Mouse (Mus musculus) cerebellum, adult 2 months (tissue): Measurements from ENCODE around the gene Emp1. TPM values are rescaled to one million over a fixed set of nuclear protein-coding genes. Genes with fewer than 3 reads are reported as not detected.

Experiments
- DNase-seq, 2 experiments: peaks; one replicate each; pipeline ENCODE4 v3.0.0; 2021
- H3K27ac ChIP-seq: fragments of 200-500 bp; 2 replicates; pipeline ENCODE4 v1.5.1; 2012; ENCODE audit warnings: low read length, control low read depth, inconsistent platforms; ENCODE audit not compliant: insufficient read depth
- H3K27me3 ChIP-seq: fragments of 200-500 bp; 2 replicates; pipeline ENCODE4 v1.6.1; 2012; ENCODE audit warnings: inconsistent platforms, mild to moderate bottlenecking, low read length, moderate library complexity; ENCODE audit not compliant: control insufficient read depth, insufficient read depth
- H3K4me1 ChIP-seq: fragments of 200-500 bp; 2 replicates; pipeline ENCODE4 v1.6.1; 2011; ENCODE audit warnings: low read length; ENCODE audit not compliant: control insufficient read depth, insufficient read depth
- H3K4me3 ChIP-seq: fragments of 200-500 bp; replicated peaks from 2 replicates; pipeline ENCODE3; 2011; ENCODE audit warnings: mild to moderate bottlenecking, low read depth, low read length, control low read depth; ENCODE audit not compliant: insufficient read depth
- CTCF ChIP-seq: fragments of 200-500 bp; IDR thresholded peaks from 2 replicates; pipeline ENCODE4 v1.5.1; 2011; ENCODE audit warnings: low read depth, mild to moderate bottlenecking, control low read depth, low read length, moderate library complexity, borderline replicate concordance; ENCODE audit not compliant: insufficient read depth
- POLR2A ChIP-seq: fragments of 200-500 bp; IDR thresholded peaks from 2 replicates; pipeline ENCODE4 v1.6.1; 2011; ENCODE audit warnings: low read length, control low read depth, borderline replicate concordance; ENCODE audit not compliant: insufficient read depth
- WGBS: fragments of 180-500 bp; shearing (Covaris S2); methylation state at CpG from one replicate; pipeline ENCODE4 v1.1.7; 2018; 5-methylcytosine and 5-hydroxymethylcytosine counted together
- polyA plus RNA-seq: library from polyadenylated mRNA; depleted of rRNA; stranded (reverse); fragments of >200 nt; gene quantifications from 2 replicates; pipeline ENCODE4 v1.2.3, GENCODE M21; 2012

The Emp1 gene
- polyA plus RNA-seq, 1 experiment: 1.5 TPM

- peaks cover 3% of the 10 kb centered on the region; the same call in 1 of the 2 replicates for H3K4me1 ChIP-seq
- DNase-seq: no peak
- TF ChIP-seq CTCF (no peak), POLR2A (no peak)
- WGBS: 94% methylated on average over 7 of the region's 7 CpGs
- H3K4me3 ChIP-seq: no peak overlapping the region
- H3K27me3 ChIP-seq: no peaks in the 10 kb centered on the region
- H3K27ac ChIP-seq: no peak overlapping the region
Observed at GRCm38 (mm10) chr6:135326847-135327246, 35.5 kb upstream of the Emp1 start.

DNA sequence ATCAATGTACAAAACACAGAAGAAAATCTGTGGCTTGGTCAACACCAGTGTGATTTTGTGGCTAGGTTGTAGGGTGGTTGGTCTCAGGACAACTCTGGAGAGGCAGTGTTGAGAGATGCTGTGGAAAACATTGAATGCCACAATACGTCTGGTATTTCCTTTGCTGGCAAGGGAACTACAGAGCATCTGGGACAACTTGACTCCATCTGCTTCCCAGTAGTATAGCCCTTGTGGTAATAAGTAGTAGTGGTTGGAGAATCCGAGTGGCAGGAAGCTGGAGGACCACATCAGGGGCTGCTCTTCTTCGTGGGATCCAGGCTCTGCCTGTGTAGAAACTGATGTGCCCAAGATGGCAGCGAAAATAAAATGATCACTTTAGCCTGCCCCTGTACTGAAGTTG, 30.4 kb upstream of the Emp1 start:
- Histone ChIP-seq H3K27ac (no peak overlapping the region), H3K27me3 (no peaks in the 10 kb centered on the region; the same call in 1 of the 2 replicates), H3K4me1 (no peaks in the 10 kb centered on the region), H3K4me3 (no peak overlapping the region)
- 52% methylated on average over 4 of the region's 4 CpGs for WGBS
- no peak for DNase-seq
- TF ChIP-seq POLR2A: no peak
- TF ChIP-seq CTCF: no peak

DNA sequence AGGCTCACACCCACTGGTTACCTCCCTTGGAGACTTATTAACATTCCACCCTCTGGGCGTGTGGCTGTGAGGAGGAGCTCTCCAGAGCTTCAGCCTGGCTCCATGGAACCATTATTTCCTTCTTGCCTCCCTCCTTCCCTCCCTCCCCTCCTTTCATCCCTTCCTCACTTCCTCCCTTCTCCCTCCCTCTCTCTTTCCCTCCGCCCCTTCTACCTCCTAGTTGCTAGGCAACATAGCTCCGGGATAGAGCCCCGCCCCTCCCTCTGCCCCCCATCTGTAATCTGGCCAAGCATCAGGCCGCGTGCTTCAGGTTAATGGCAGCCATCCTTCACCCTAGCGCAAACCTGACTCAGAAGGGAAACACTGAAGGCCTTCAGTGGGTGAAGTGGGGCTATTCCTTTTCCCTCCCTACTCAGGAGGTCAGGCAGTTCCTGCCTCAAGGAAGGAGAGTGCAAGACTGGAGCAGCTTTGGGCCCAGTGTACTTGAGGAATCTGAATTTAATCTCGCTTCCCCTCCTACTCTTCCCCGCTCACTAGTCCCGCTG, 29.5 kb upstream of the Emp1 start:
- no peaks in the 10 kb centered on the region for H3K4me1 ChIP-seq
- H3K27ac ChIP-seq: no peak overlapping the region
- TF ChIP-seq CTCF: no peak
- no peak for TF ChIP-seq POLR2A
- 38% methylated on average over 10 of the region's 10 CpGs for WGBS
- no peak overlapping the region for H3K4me3 ChIP-seq
- DNase-seq: no peak
- no peaks in the 10 kb centered on the region; the same call in 1 of the 2 replicates for H3K27me3 ChIP-seq

DNA sequence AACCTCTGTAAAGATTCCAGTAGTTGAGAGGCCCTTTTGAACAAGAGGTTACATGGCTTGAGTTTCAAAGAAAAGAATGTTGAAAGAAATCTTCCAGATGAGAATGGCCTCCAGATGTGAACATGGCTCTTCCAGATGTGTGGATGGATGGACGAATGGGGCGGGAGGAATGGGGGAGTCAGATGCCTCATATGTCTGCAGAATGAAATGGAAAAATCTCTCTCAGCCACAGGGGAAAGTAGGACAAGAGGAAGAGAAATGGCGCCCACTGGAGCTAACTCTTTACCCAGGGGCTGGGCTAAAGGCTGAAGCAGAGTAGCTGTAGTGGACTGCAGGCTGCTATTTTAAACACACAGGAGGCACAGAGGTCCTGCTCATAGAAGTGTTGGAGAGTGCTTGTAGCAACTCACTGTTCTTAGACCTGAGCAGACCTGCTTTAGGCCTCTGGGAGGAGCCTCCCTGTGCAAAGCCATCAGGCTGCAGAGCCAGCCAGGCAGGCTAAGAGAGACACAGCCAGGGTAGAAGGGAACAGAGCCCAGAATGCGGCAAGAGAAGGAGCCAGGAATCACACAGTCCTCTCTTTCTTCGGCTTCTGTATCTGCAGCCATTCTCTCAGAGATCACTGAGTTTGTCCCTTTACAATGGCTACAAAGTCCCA, 28.2 kb upstream of the Emp1 start:
- no peak overlapping the region for H3K27ac ChIP-seq
- no peaks in the 10 kb centered on the region; the same call in 1 of the 2 replicates for H3K27me3 ChIP-seq
- no peak for DNase-seq
- TF ChIP-seq POLR2A (no peak), CTCF (no peak)
- no peak overlapping the region for H3K4me3 ChIP-seq
- 71% methylated on average over 5 of the region's 5 CpGs for WGBS
- no peaks in the 10 kb centered on the region for H3K4me1 ChIP-seq

DNA sequence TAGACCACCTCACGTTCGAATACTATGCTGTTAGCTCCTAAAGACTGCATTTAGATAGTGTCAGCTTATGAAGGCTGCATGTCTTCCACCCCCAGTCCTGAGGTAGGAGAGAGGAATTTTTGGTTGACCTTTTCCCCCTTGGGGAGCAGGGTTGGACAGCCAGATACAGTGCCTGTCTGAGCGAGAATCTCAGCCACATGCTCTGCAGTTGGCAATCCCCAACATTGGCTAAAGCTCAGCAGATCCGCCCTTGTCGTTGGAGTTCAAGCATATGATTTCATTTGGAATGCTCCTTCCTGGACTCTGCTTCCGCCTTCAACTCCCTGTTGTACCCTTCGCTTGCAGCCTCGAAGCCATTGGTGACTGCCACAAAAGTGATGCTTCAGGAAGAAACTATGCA, 26.0 kb upstream of the Emp1 start:
- TF ChIP-seq POLR2A: no peak
- no peak for TF ChIP-seq CTCF
- no peaks in the 10 kb centered on the region; the same call in 1 of the 2 replicates for H3K27me3 ChIP-seq
- H3K4me3 ChIP-seq: no peak overlapping the region
- no peak for DNase-seq
- no peaks in the 10 kb centered on the region for H3K4me1 ChIP-seq
- no peak overlapping the region for H3K27ac ChIP-seq
- 42% methylated on average over 8 of the region's 8 CpGs for WGBS

DNA sequence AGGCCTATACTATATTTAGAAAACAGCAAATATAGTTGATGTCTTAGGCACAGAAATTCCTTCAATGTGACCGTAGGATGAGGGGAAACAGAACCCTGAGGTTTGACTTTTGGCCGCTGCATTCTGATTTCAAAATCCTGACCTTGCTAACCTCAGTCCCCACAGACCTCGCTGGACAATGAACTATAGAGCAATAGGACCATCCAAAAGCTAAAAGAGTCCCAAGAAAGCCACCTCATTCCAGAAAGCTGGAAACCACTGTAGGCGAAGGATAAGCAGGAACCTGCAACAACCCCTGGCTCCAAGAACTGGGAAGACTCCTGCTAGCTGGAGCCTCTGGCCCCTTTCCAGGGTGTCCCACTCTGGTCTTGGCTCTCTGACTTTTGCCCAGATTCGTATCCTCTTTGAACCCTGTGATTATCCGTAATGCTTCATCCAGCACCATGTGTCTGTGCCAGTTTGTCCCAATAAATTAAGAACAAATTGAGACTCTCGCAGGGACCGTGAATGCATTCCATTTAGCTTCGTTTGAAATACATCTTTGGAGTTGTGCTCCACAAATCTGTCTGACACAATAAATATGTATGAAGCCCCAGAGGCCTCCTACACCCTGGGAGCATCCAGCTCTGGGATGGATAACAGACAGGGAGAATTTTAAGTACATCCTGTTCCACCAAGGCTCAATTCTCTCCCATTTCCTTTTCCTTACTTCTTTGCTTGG, 21.8 kb upstream of the Emp1 start:
- H3K4me3 ChIP-seq: no peak overlapping the region
- no peak for DNase-seq
- H3K27ac ChIP-seq: no peak overlapping the region
- H3K4me1 ChIP-seq: no peaks in the 10 kb centered on the region
- TF ChIP-seq POLR2A: no peak
- no peak for TF ChIP-seq CTCF
- H3K27me3 ChIP-seq: no peaks in the 10 kb centered on the region; the same call in 1 of the 2 replicates
- 52% methylated on average over 9 of the region's 9 CpGs for WGBS

GRCm38 (mm10) chr6:135341076-135341378, 21.3 kb upstream of the Emp1 start:
- DNase-seq: no peak
- TF ChIP-seq POLR2A: no peak
- no peak for TF ChIP-seq CTCF
- H3K4me3 ChIP-seq: no peak overlapping the region
- 67% methylated on average over 4 of the region's 4 CpGs for WGBS
- H3K4me1 ChIP-seq: no peaks in the 10 kb centered on the region
- no peak overlapping the region for H3K27ac ChIP-seq
- H3K27me3 ChIP-seq: no peaks in the 10 kb centered on the region; the same call in 1 of the 2 replicates

- Histone ChIP-seq H3K27me3 (no peaks in the 10 kb centered on the region), H3K27ac (no peak overlapping the region), H3K4me1 (no peaks in the 10 kb centered on the region), H3K4me3 (no peak overlapping the region)
- no peak for DNase-seq
- TF ChIP-seq POLR2A: no peak
- no peak for TF ChIP-seq CTCF
- 51% methylated on average over 8 of the region's 8 CpGs for WGBS
Observed at GRCm38 (mm10) chr6:135351638-135352302, 10.6 kb upstream of the Emp1 start.
